In genomic region chr12:86923837-86924236, GRCm38 (mm10) we compare ENCODE assay signal across 8 mouse cellular contexts. TPM values are rescaled to one million over a fixed set of nuclear protein-coding genes. Genes with fewer than 3 reads are reported as not detected.
A peak's percentile ranks its signal among the peaks of the same experiment; 100 is the strongest.
DNase-seq lines count a peak whose midpoint lies in the region; ATAC-seq and TF ChIP-seq lines count a peak whose summit lies in the region.

No protein-coding gene starts in this region.

- no peak overlapping the region for H3K4me3 ChIP-seq in ES-Bruce4 (ENCODE audit: low read depth, low read length)
- no peak overlapping the region for H3K4me3 ChIP-seq in forebrain, embryonic 13.5 days
- H3K4me3 ChIP-seq in lung, embryonic 14.5 days (ENCODE audit: low read depth, low read length), result no peak overlapping the region
- no peak overlapping the region for H3K4me3 ChIP-seq in olfactory bulb, adult 2 months (ENCODE audit: insufficient read depth, low read depth, low read length)

- H3K4me1 ChIP-seq in ES-Bruce4 (ENCODE audit: control insufficient read depth, insufficient read depth, low read length), result peaks cover 6% of the 10 kb centered on the region
- peaks cover 28% of the 10 kb centered on the region for H3K4me1 ChIP-seq in forebrain, embryonic 13.5 days
- H3K4me1 ChIP-seq in lung, embryonic 14.5 days (ENCODE audit: insufficient read depth), result no peaks in the 10 kb centered on the region; the same call in 1 of the 2 replicates
- H3K4me1 ChIP-seq in olfactory bulb, adult 2 months (ENCODE audit: control insufficient read depth, insufficient read depth, low read length), result peaks cover 10% of the 10 kb centered on the region

- peak overlapping the region; percentile 24; the same call in 1 of the 2 replicates for H3K27ac ChIP-seq in ES-Bruce4 (ENCODE audit: insufficient read depth, low read length)
- H3K27ac ChIP-seq in forebrain, embryonic 13.5 days, result peak overlapping the region; percentile 63; the same call in 1 of the 2 replicates
- H3K27ac ChIP-seq in lung, embryonic 14.5 days (ENCODE audit: low read depth), result no peak overlapping the region
- H3K27ac ChIP-seq in olfactory bulb, adult 2 months (ENCODE audit: insufficient read depth, low read depth, low read length), result no peak overlapping the region

- DNase-seq in c-Kit-positive CD71-positive TER-119-positive erythroid progenitor cells, embryonic 14.5 days (ENCODE audit: low spot score), result peak; percentile 68
- peak; percentile 86 to 92 for DNase-seq in heart, postnatal 14 days
- DNase-seq in kidney, postnatal 4 days, result peak; percentile 82 to 86
- DNase-seq in lung, embryonic 14.5 days, result peak; percentile 88
- peak; percentile 27 to 54 for DNase-seq in thymus, adult 18-20 months

- H3K9me3 ChIP-seq in ES-Bruce4 (replicated peaks; ENCODE audit: control insufficient read depth, insufficient read depth, low read length, poor library complexity, severe bottlenecking), result peaks cover 3% of the 10 kb centered on the region; the same call in 1 of the 2 replicates
- H3K9me3 ChIP-seq in forebrain, embryonic 13.5 days (replicated peaks), result no peaks in the 10 kb centered on the region
- H3K9me3 ChIP-seq in lung, embryonic 14.5 days (ENCODE audit: low read depth, low read length), result peaks cover 3% of the 10 kb centered on the region; the same call in 1 of the 2 replicates

- TF ChIP-seq POLR2A in ES-Bruce4 (IDR thresholded peaks at IDR 0.05; ENCODE audit: insufficient read depth, low read length), result no peak
- no peak for TF ChIP-seq POLR2A in olfactory bulb, adult 2 months (IDR thresholded peaks at IDR 0.05; ENCODE audit: insufficient read depth, low read depth, low read length)

- intact Hi-C loops in heart, postnatal 14 days (cut with DNase I), result loop anchor here (1.0 to 10.0 kb wide), 3 partner anchors 128 to 151 kb away; no protein-coding TSS in a partner anchor

- no peaks in the 10 kb centered on the region for H3K36me3 ChIP-seq in ES-Bruce4 (ENCODE audit: control insufficient read depth, insufficient read depth, low read length, poor library complexity, severe bottlenecking)
- no peaks in the 10 kb centered on the region for H3K36me3 ChIP-seq in forebrain, embryonic 13.5 days (ENCODE audit: poor library complexity, severe bottlenecking)
- no peaks in the 10 kb centered on the region for H3K36me3 ChIP-seq in lung, embryonic 14.5 days (ENCODE audit: insufficient read depth)

- peak; percentile 76 for ATAC-seq in forebrain, embryonic 13.5 days
- peak; percentile 62 for ATAC-seq in lung, embryonic 14.5 days (ENCODE audit: insufficient read depth)

- H3K4me2 ChIP-seq in forebrain, embryonic 13.5 days, result no peak overlapping the region
- H3K4me2 ChIP-seq in lung, embryonic 14.5 days, result no peak overlapping the region

- 3% methylated on average over 5 of the region's 5 CpGs for WGBS in forebrain, embryonic 13.5 days
- WGBS in lung, embryonic 14.5 days, result 6% methylated on average over 5 of the region's 5 CpGs
- WGBS in olfactory bulb, adult 2 months, result 5% methylated on average over 5 of the region's 5 CpGs

- TF ChIP-seq EP300 in ES-Bruce4 (IDR thresholded peaks at IDR 0.05; ENCODE audit: insufficient read depth, low read depth, low read length), result 0 out of 2 replicates have a peak, but pooled peaks have one; percentile 42

- H3K27me3 ChIP-seq in ES-Bruce4 (ENCODE audit: control insufficient read depth, insufficient read depth, low read length, poor library complexity, severe bottlenecking), result no peaks in the 10 kb centered on the region
- H3K27me3 ChIP-seq in forebrain, embryonic 13.5 days, result no peaks in the 10 kb centered on the region
- H3K27me3 ChIP-seq in lung, embryonic 14.5 days (ENCODE audit: insufficient read depth, low read length), result no peaks in the 10 kb centered on the region

- H3K9ac ChIP-seq in ES-Bruce4 (ENCODE audit: low read depth, poor library complexity, severe bottlenecking), result no peak overlapping the region
- H3K9ac ChIP-seq in forebrain, embryonic 13.5 days, result no peak overlapping the region
- H3K9ac ChIP-seq in lung, embryonic 14.5 days, result no peak overlapping the region

- peak; percentile 81 for TF ChIP-seq CTCF in ES-Bruce4 (IDR thresholded peaks at IDR 0.05; ENCODE audit: low read depth, low read length)
- peak; percentile 97 for TF ChIP-seq CTCF in lung, embryonic 14.5 days (IDR thresholded peaks at IDR 0.05; ENCODE audit: low read depth)
- TF ChIP-seq CTCF in olfactory bulb, adult 2 months (IDR thresholded peaks at IDR 0.05; ENCODE audit: insufficient read depth, low read depth, low read length), result peak; percentile 47; the same call in 1 of the 2 replicates

RNA-seq across cellular contexts. Expression of gene Cipc, which starts 23.0 kb away (rescaled TPM):
- 21.2 and 23.5 TPM in 2 replicates for polyA plus RNA-seq in ES-Bruce4 (2011; ENCODE audit: insufficient read depth, insufficient read length, low read depth, missing spikeins)
- 46.1 and 53.1 TPM in 2 replicates for polyA plus RNA-seq in forebrain, embryonic 13.5 days (2015; fragmentation: Nextera tagmentation; extraction: Ambion mirVana)
- 10 to 100 TPM; 44.2 to 45.6 TPM for total RNA-seq in heart, postnatal 14 days (2021)
- polyA plus RNA-seq in lung, embryonic 14.5 days (2014; fragmentation: Nextera tagmentation; extraction: Ambion mirVana), result 22.4 and 24.3 TPM in 2 replicates
- polyA plus RNA-seq in olfactory bulb, adult 2 months (2012; ENCODE audit: insufficient read depth, insufficient read length, low replicate concordance, missing spikeins), result 112 TPM in 1 of 2 replicates, not detected in the other

RNA-seq across cellular contexts. Expression of gene Irf2bpl, which starts 39.2 kb away (rescaled TPM):
- polyA plus RNA-seq in ES-Bruce4 (2011; ENCODE audit: insufficient read depth, insufficient read length, low read depth, missing spikeins), result 37.9 and 40.3 TPM in 2 replicates
- polyA plus RNA-seq in forebrain, embryonic 13.5 days (2015; fragmentation: Nextera tagmentation; extraction: Ambion mirVana), result 54.2 and 54.8 TPM in 2 replicates
- total RNA-seq in heart, postnatal 14 days (2021), result 10 to 100 TPM; 44.7 to 51.8 TPM
- polyA plus RNA-seq in lung, embryonic 14.5 days (2014; fragmentation: Nextera tagmentation; extraction: Ambion mirVana), result 44.6 and 44.8 TPM in 2 replicates
- polyA plus RNA-seq in olfactory bulb, adult 2 months (2012; ENCODE audit: insufficient read depth, insufficient read length, low replicate concordance, missing spikeins), result not detected in 2 replicates

Comparison
In these comparisons a context has a peak if more than half of its experiments do, and no peak if none do; other contexts are left out.
1. H3K27ac ChIP-seq: peak in ES-Bruce4 (single experiment) and forebrain, embryonic 13.5 days (single experiment); none in lung, embryonic 14.5 days (single experiment) and olfactory bulb, adult 2 months (single experiment).
2. CTCF ChIP-seq: peak in every context shown above with its lines; median percentile 97 in lung, embryonic 14.5 days; 81 in ES-Bruce4; 47 in olfactory bulb, adult 2 months.
3. RNA of gene Irf2bpl, which starts 39.2 kb away (polyA plus RNA-seq): 54.2 to 54.8 TPM in forebrain, embryonic 13.5 days, 44.6 to 44.8 TPM in lung, embryonic 14.5 days and 37.9 to 40.3 TPM in ES-Bruce4; not detected in olfactory bulb, adult 2 months; every median in the first group is over 10 times any median in the second.
4. Peak in every context shown above with its lines, with median percentiles within 50 percentile points of each other: DNase-seq.